In genomic region chr1:171263666-171264461, GRCm38 (mm10) we compare ENCODE assay signal across 8 mouse cellular contexts. TPM values are rescaled to one million over a fixed set of nuclear protein-coding genes. Genes with fewer than 3 reads are reported as not detected.
A peak's percentile ranks its signal among the peaks of the same experiment; 100 is the strongest.
DNase-seq lines count a peak whose midpoint lies in the region; ATAC-seq and TF ChIP-seq lines count a peak whose summit lies in the region.

No protein-coding gene starts in this region.

- H3K4me3 ChIP-seq in heart, embryonic 13.5 days = no peak overlapping the region
- no peak overlapping the region for H3K4me3 ChIP-seq in ES-Bruce4 (ENCODE audit: low read depth, low read length)
- no peak overlapping the region for H3K4me3 ChIP-seq in forebrain, embryonic 13.5 days

- no peak for ATAC-seq in heart, embryonic 13.5 days (ENCODE audit: extremely low read depth, insufficient number of reproducible peaks, low FRiP score, low TSS enrichment)
- ATAC-seq in forebrain, embryonic 13.5 days = no peak
- ATAC-seq in megakaryocyte, adult 5-6 weeks (ENCODE audit: poor library complexity, severe bottlenecking) = peak; percentile 54; the same call in 1 of the 2 replicates

- intact Hi-C loops in left cerebral cortex, postnatal 10 days (cut with DNase I) = no loop called here

- no peaks in the 10 kb centered on the region for H3K36me3 ChIP-seq in heart, embryonic 13.5 days
- H3K36me3 ChIP-seq in ES-Bruce4 (ENCODE audit: control insufficient read depth, insufficient read depth, low read length, poor library complexity, severe bottlenecking) = no peaks in the 10 kb centered on the region
- no peaks in the 10 kb centered on the region for H3K36me3 ChIP-seq in forebrain, embryonic 13.5 days (ENCODE audit: poor library complexity, severe bottlenecking)

- H3K9me3 ChIP-seq in heart, embryonic 13.5 days = no peaks in the 10 kb centered on the region
- no peaks in the 10 kb centered on the region for H3K9me3 ChIP-seq in ES-Bruce4 (replicated peaks; ENCODE audit: control insufficient read depth, insufficient read depth, low read length, poor library complexity, severe bottlenecking)
- H3K9me3 ChIP-seq in forebrain, embryonic 13.5 days (replicated peaks) = no peaks in the 10 kb centered on the region

- WGBS in heart, embryonic 13.5 days = 70% methylated on average over 3 of the region's 3 CpGs
- WGBS in forebrain, embryonic 13.5 days = 76% methylated on average over 3 of the region's 3 CpGs

- peak overlapping the region; percentile 67 for H3K4me2 ChIP-seq in heart, embryonic 13.5 days
- peak overlapping the region; percentile 61 for H3K4me2 ChIP-seq in forebrain, embryonic 13.5 days

- no peaks in the 10 kb centered on the region for H3K27me3 ChIP-seq in heart, embryonic 13.5 days (replicated peaks)
- H3K27me3 ChIP-seq in ES-Bruce4 (ENCODE audit: control insufficient read depth, insufficient read depth, low read length, poor library complexity, severe bottlenecking) = no peaks in the 10 kb centered on the region
- H3K27me3 ChIP-seq in forebrain, embryonic 13.5 days = no peaks in the 10 kb centered on the region

- peak; percentile 19 for TF ChIP-seq CTCF in ES-Bruce4 (IDR thresholded peaks at IDR 0.05; ENCODE audit: low read depth, low read length)

- no peak for TF ChIP-seq EP300 in ES-Bruce4 (IDR thresholded peaks at IDR 0.05; ENCODE audit: insufficient read depth, low read depth, low read length)

- no peak for DNase-seq in heart, adult 18-20 months
- DNase-seq in Muller cell, postnatal 12 days (ENCODE audit: inconsistent ontology term) = no peak
- no peak for DNase-seq in left cerebral cortex, adult 18-20 months (ENCODE audit: low spot score in 2 of 2)
- DNase-seq in left cerebral cortex, postnatal 10 days (ENCODE audit: extremely low spot score in 1 of 2, low spot score in 2 of 2) = no peak

- H3K9ac ChIP-seq in heart, embryonic 13.5 days = peak overlapping the region; percentile 6; the same call in 1 of the 2 replicates
- no peak overlapping the region for H3K9ac ChIP-seq in ES-Bruce4 (ENCODE audit: low read depth, poor library complexity, severe bottlenecking)
- H3K9ac ChIP-seq in forebrain, embryonic 13.5 days = no peak overlapping the region

- no peak for TF ChIP-seq POLR2A in ES-Bruce4 (IDR thresholded peaks at IDR 0.05; ENCODE audit: insufficient read depth, low read length)

- peaks cover 16% of the 10 kb centered on the region for H3K4me1 ChIP-seq in heart, embryonic 13.5 days
- no peaks in the 10 kb centered on the region for H3K4me1 ChIP-seq in ES-Bruce4 (ENCODE audit: control insufficient read depth, insufficient read depth, low read length)
- peaks cover 17% of the 10 kb centered on the region for H3K4me1 ChIP-seq in forebrain, embryonic 13.5 days

- peak overlapping the region; percentile 93 for H3K27ac ChIP-seq in heart, embryonic 13.5 days (replicated peaks)
- H3K27ac ChIP-seq in ES-Bruce4 (ENCODE audit: insufficient read depth, low read length) = no peak overlapping the region
- peak overlapping the region; percentile 91 for H3K27ac ChIP-seq in forebrain, embryonic 13.5 days

RNA-seq across cellular contexts. Expression of gene B4galt3, which starts 6.3 kb away (rescaled TPM):
- polyA plus RNA-seq in heart, embryonic 13.5 days (2015; fragmentation: Nextera tagmentation; extraction: Ambion mirVana) = 54.6 and 55.1 TPM in 2 replicates
- 10 to 100 TPM; 18.7 to 19.6 TPM for total RNA-seq in heart, adult 18-20 months (2021)
- polyA plus RNA-seq in ES-Bruce4 (2011; ENCODE audit: insufficient read depth, insufficient read length, low read depth, missing spikeins) = 59.7 and 64.8 TPM in 2 replicates
- 89.0 and 95.3 TPM in 2 replicates for polyA plus RNA-seq in forebrain, embryonic 13.5 days (2015; fragmentation: Nextera tagmentation; extraction: Ambion mirVana)
- 17.8 and 20.4 TPM in 2 replicates for total RNA-seq in megakaryocyte, adult 5-6 weeks (2015)
- total RNA-seq in megakaryocyte, adult 5-6 weeks (2017) = 28.5 and 33.5 TPM in 2 replicates
- total RNA-seq in left cerebral cortex, adult 18-20 months (2021) = 10 to 100 TPM; 64.3 to 71.8 TPM
- 10 to 100 TPM; 59.7 to 64.1 TPM for total RNA-seq in left cerebral cortex, postnatal 10 days (2021)

RNA-seq across cellular contexts. Expression of gene Ndufs2, which starts 12.7 kb away (rescaled TPM):
- polyA plus RNA-seq in heart, embryonic 13.5 days (2015; fragmentation: Nextera tagmentation; extraction: Ambion mirVana) = 424 and 495 TPM in 2 replicates
- 1,000 to 10,000 TPM; 1,592 to 1,593 TPM for total RNA-seq in heart, adult 18-20 months (2021)
- 158 and 163 TPM in 2 replicates for polyA plus RNA-seq in ES-Bruce4 (2011; ENCODE audit: insufficient read depth, insufficient read length, low read depth, missing spikeins)
- 216 and 221 TPM in 2 replicates for polyA plus RNA-seq in forebrain, embryonic 13.5 days (2015; fragmentation: Nextera tagmentation; extraction: Ambion mirVana)
- 235 and 245 TPM in 2 replicates for total RNA-seq in megakaryocyte, adult 5-6 weeks (2015)
- 276 and 306 TPM in 2 replicates for total RNA-seq in megakaryocyte, adult 5-6 weeks (2017)
- 100 to 1,000 TPM; 280 to 286 TPM for total RNA-seq in left cerebral cortex, adult 18-20 months (2021)
- total RNA-seq in left cerebral cortex, postnatal 10 days (2021) = 100 to 1,000 TPM; 243 to 255 TPM

RNA-seq across cellular contexts. Expression of gene Adamts4, which starts 13.6 kb away (rescaled TPM):
- 3.5 and 3.6 TPM in 2 replicates for polyA plus RNA-seq in heart, embryonic 13.5 days (2015; fragmentation: Nextera tagmentation; extraction: Ambion mirVana)
- 1 to 10 TPM in 1 of 2 experiments, under 1 TPM in 1; 0.57 to 1.2 TPM for total RNA-seq in heart, adult 18-20 months (2021)
- 3.5 and 4.3 TPM in 2 replicates for polyA plus RNA-seq in ES-Bruce4 (2011; ENCODE audit: insufficient read depth, insufficient read length, low read depth, missing spikeins)
- 6.9 and 7.3 TPM in 2 replicates for polyA plus RNA-seq in forebrain, embryonic 13.5 days (2015; fragmentation: Nextera tagmentation; extraction: Ambion mirVana)
- total RNA-seq in megakaryocyte, adult 5-6 weeks (2015) = not detected in 2 replicates
- 0.12 TPM in 1 of 2 replicates, not detected in the other for total RNA-seq in megakaryocyte, adult 5-6 weeks (2017)
- 1 to 10 TPM; 5.9 to 8.9 TPM for total RNA-seq in left cerebral cortex, adult 18-20 months (2021)
- 1 to 10 TPM; 4.6 to 7.2 TPM for total RNA-seq in left cerebral cortex, postnatal 10 days (2021)

RNA-seq across cellular contexts. Expression of gene Ppox, which starts 17.1 kb away (rescaled TPM):
- polyA plus RNA-seq in heart, embryonic 13.5 days (2015; fragmentation: Nextera tagmentation; extraction: Ambion mirVana) = 36.1 and 42.1 TPM in 2 replicates
- total RNA-seq in heart, adult 18-20 months (2021) = 10 to 100 TPM; 13.1 to 13.6 TPM
- 23.8 and 25.2 TPM in 2 replicates for polyA plus RNA-seq in ES-Bruce4 (2011; ENCODE audit: insufficient read depth, insufficient read length, low read depth, missing spikeins)
- 50.3 and 51.0 TPM in 2 replicates for polyA plus RNA-seq in forebrain, embryonic 13.5 days (2015; fragmentation: Nextera tagmentation; extraction: Ambion mirVana)
- 26.5 and 27.4 TPM in 2 replicates for total RNA-seq in megakaryocyte, adult 5-6 weeks (2015)
- total RNA-seq in megakaryocyte, adult 5-6 weeks (2017) = 14.5 and 18.0 TPM in 2 replicates
- total RNA-seq in left cerebral cortex, adult 18-20 months (2021) = 10 to 100 TPM; 26.9 to 27.8 TPM
- 10 to 100 TPM; 20.4 to 21.8 TPM for total RNA-seq in left cerebral cortex, postnatal 10 days (2021)

RNA-seq across cellular contexts. Expression of gene Usp21, which starts 23.9 kb away (rescaled TPM):
- 48.4 and 52.2 TPM in 2 replicates for polyA plus RNA-seq in heart, embryonic 13.5 days (2015; fragmentation: Nextera tagmentation; extraction: Ambion mirVana)
- total RNA-seq in heart, adult 18-20 months (2021) = 10 to 100 TPM; 17.7 to 20.9 TPM
- 48.4 and 51.2 TPM in 2 replicates for polyA plus RNA-seq in ES-Bruce4 (2011; ENCODE audit: insufficient read depth, insufficient read length, low read depth, missing spikeins)
- 122 and 125 TPM in 2 replicates for polyA plus RNA-seq in forebrain, embryonic 13.5 days (2015; fragmentation: Nextera tagmentation; extraction: Ambion mirVana)
- 41.1 and 41.9 TPM in 2 replicates for total RNA-seq in megakaryocyte, adult 5-6 weeks (2015)
- 20.2 and 28.9 TPM in 2 replicates for total RNA-seq in megakaryocyte, adult 5-6 weeks (2017)
- 10 to 100 TPM; 54.5 to 63.0 TPM for total RNA-seq in left cerebral cortex, adult 18-20 months (2021)
- total RNA-seq in left cerebral cortex, postnatal 10 days (2021) = 10 to 100 TPM; 51.5 to 53.4 TPM

Comparison
In these comparisons a context has a peak if more than half of its experiments do, and no peak if none do; other contexts are left out.
1. RNA of gene Ndufs2, which starts 12.7 kb away (total RNA-seq): 1,592 to 1,593 TPM in heart, adult 18-20 months; 235 to 306 TPM in megakaryocyte, adult 5-6 weeks, 280 to 286 TPM in left cerebral cortex, adult 18-20 months and 243 to 255 TPM in left cerebral cortex, postnatal 10 days; every median in the first group is over 4 times any median in the second.